Mouse (Mus musculus): ENCODE results near the gene Nfkbie.

Nfkbie gene

GRCm38 (mm10) chr17:45557998-45558862, 2.7 kb downstream of the Nfkbie start:
- no peak for DNase-seq (ENCODE audit: extremely low spot score, low read depth, low spot score)

DNA sequence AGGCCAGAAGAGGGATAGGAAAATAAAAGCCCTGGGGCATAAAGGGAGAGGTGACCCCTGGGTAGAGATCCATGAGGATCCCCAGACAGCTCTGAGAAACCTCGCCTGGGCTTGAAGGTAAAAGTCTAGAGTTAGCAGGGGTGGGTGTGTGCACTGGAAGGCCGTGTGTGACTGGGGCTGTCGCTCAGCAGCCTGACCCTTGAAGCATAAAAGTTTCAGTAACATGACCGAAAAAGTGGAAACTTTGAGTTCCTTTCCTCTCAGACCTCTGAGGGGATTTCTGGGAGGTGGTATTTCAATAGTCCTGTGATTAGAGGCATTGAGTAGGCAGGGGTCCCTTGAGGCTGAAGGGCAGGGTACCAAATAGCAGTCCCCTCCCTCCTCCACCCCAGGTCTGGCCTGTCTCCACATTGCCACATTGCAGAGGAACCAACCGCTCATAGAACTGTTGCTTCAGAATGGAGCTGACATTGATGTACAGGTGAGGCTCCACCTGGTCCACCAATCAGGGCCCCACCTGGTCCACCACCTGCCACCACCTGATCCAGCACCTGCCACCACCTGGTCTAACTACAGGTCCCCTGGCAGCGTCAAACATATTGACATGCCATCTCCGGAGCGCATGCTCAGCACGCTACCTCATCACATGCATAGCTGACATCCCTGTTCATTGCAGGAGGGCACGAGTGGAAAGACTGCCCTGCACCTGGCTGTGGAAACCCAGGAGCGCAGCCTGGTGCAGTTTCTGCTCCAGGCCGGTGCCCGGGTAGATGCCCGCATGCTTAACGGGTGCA, 4.4 kb downstream of the Nfkbie start:
- DNase-seq (ENCODE audit: extremely low spot score, low read depth, low spot score), result no peak

- no peak for DNase-seq (ENCODE audit: extremely low spot score, low read depth, low spot score)
Measured at GRCm38 (mm10) chr17:45563216-45563615, 7.7 kb downstream of the Nfkbie start.

GRCm38 (mm10) chr17:45563655-45564530, 8.4 kb downstream of the Nfkbie start, which contains the start of gene Slc35b2:
Gene Slc35b2 (plus strand): TSS chr17:45563874.
- no peak for DNase-seq (ENCODE audit: extremely low spot score, low read depth, low spot score)

DNA sequence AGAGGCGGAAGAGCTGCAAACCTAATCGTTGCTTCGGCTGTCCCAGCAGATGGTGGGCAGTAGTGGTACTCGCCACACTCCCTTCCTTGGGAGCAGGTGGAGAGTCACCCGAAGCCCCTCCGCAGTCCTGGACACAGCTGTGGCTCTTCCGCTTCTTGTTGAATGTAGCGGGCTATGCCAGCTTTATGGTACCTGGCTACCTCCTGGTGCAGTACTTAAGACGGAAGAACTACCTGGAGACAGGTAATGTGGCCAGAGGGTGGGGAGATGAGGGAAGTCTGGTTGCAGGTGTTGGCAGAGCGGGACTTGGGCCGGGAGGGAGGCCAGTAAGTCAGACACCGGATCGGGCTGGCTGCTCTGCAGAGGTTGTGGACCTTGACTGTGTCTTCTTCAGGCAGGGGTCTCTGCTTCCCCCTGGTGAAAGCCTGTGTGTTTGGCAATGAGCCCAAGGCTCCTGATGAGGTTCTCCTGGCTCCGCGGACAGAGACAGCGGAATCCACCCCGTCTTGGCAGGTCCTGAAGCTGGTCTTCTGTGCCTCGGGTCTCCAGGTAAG, 9.1 kb downstream of the Nfkbie start:
- DNase-seq (ENCODE audit: extremely low spot score, low read depth, low spot score), result no peak

DNA sequence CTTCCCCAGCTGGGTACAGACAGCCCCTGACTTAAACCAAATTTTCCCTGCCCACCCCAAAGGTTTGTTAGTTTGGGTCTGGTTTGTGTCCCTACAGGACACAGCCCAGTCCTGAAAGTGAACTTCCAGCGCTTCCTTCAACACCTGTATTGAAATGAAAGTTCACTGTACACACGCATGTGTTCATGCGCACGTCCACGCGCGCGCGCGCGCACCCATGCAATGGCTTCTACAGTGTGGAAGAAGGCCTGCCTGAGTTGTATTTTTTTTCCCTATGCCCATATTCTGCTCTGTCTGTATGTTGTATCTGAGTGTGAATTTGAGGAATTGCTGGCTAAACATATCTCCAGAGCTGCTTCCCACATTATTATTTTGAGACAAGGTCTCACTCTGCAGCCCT, 9.6 kb downstream of the Nfkbie start:
- DNase-seq (ENCODE audit: extremely low spot score, low read depth, low spot score), result no peak

- no peak for DNase-seq (ENCODE audit: extremely low spot score, low read depth, low spot score)
Measured at GRCm38 (mm10) chr17:45566031-45566359, 10.5 kb downstream of the Nfkbie start.

- no peak for DNase-seq (ENCODE audit: extremely low spot score, low read depth, low spot score)
Measured at GRCm38 (mm10) chr17:45566360-45567161, 11.1 kb downstream of the Nfkbie start.

DNA sequence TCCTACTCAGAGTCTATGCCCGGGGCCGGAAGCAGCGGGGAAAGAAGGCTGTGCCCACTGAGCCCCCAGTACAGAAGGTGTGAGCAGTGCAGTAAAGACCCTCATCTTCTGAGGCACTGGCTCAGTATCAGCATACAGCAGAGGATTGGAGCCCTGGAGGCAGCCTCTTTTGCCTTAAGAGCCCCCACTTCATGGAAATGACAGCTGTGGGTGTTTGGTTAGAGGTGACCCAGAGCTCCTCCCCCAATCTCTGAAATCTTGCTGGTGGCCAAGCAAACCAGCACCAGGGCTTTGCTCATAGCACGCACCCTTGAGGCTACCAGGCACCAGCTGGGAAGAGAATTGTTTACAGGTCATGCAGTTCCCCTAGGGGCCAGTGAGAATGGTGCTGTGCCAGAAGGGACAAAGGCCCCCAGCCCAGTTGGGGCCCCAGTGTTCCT, 11.7 kb downstream of the Nfkbie start:
- DNase-seq (ENCODE audit: extremely low spot score, low read depth, low spot score), result no peak

DNA sequence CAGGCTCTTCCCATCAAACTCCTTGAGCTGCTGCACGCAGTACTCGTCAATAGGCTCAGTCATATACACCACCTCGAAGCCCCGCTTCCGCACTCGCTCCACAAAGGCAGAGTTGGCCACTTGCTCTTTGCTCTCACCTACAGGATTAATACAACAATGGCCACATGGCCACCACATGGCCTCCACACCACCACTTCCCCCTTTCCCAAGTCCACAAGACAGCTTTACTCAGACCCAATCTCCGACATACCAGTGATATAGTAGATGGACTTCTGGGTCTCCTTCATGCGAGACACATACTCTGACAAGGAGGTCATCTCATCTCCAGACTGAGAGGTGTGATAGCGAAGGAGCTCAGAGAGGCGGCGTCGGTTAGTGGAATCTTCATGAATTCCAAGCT, 13.5 kb downstream of the Nfkbie start:
- DNase-seq (ENCODE audit: extremely low spot score, low read depth, low spot score), result no peak

- no peak for DNase-seq (ENCODE audit: extremely low spot score, low read depth, low spot score)
Measured at GRCm38 (mm10) chr17:45569999-45570398, 14.5 kb downstream of the Nfkbie start.

DNA sequence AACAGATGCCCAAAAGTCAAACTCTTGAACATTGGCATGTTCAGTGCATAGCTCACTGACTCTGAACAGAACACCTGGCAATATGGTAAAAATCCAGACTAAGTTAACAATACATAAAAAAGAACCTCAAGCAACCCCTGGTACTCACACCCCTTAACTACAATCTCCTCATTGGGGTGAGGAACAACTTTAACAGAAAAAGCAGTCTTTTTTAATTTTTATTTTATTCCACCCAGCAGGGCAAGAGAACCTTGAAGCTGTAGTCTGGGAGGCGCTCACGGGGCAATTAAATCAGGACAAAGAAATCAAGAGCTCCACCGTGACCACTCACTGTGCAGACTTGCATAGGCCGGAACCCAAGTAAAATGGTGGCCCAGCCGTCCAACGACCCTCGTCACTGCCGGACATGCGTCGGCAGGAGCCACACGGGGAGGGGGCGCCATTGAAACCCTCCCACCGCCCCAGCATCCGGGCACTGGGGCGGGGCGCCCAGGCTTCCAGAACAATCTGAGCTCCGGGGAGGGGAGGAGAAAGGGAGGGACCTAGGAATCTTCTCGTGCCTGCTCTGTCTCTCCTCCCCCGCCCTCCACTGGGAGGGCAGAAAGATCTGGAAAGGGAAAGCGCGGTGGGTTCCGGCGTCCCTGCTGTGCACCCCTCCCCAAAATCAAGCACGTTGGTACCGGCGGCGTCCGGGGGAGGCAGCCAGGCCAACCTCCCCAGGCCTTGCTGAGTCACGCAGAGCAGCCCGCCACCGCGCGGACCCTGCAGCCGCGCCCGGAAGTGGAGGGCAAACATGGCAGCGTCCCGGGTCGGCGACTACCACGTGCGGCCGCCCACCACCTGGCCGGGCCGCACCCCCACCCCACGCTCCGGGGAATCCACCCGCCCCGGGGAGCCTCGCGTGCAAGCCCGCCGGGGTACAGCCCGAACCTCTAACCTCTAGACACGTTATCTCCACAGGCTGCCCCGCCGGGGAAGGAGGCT, 16.9 kb downstream of the Nfkbie start:
- DNase-seq (ENCODE audit: extremely low spot score, low read depth, low spot score), result no peak

GRCm38 (mm10) chr17:45573087-45573779, 17.7 kb downstream of the Nfkbie start, which contains the start of gene Hsp90ab1:
Gene Hsp90ab1 (minus strand): TSS chr17:45573271.
- DNase-seq (ENCODE audit: extremely low spot score, low read depth, low spot score), result peak; percentile 80

GRCm38 (mm10) chr17:45573780-45574123, 18.2 kb downstream of the Nfkbie start:
- no peak for DNase-seq (ENCODE audit: extremely low spot score, low read depth, low spot score)

GRCm38 (mm10) chr17:45574129-45574761, 18.7 kb downstream of the Nfkbie start:
- no peak for DNase-seq (ENCODE audit: extremely low spot score, low read depth, low spot score)

DNA sequence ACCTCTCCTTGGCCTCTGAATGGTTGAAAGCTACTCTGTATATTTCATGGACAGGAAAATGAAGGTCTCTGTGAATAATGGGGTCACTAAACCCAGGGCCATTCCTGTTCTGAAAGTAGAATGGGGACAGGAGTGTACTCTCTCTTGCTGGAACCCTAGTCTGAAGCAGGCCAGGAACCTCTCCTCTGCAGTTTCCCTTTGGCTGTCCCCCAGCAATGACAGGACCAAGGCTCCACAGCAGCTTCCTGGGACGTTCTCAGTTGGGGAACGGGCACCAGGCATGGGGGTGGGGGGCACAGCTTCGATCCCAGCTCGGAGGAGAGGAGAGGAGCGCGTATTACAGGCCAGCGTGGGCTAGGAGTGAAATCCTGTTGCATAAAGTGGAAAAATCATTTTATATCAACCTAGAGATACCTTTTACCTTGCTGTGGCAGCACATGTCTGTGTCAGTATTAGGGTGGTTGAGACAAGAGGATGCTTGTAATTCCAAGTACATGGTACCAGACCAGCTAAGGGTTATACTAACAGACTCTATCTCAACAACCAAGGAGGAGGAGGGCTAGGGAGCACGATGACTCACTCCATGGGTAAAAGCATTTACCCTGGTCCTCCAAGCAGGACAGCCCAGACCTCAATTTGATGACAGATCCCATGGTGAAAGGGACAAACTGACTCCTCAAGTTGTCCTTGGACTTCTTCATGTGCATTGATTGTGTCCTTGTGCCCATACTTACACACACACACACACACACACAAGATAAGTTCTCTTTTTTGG, 19.8 kb downstream of the Nfkbie start:
- DNase-seq (ENCODE audit: extremely low spot score, low read depth, low spot score), result no peak

DNA sequence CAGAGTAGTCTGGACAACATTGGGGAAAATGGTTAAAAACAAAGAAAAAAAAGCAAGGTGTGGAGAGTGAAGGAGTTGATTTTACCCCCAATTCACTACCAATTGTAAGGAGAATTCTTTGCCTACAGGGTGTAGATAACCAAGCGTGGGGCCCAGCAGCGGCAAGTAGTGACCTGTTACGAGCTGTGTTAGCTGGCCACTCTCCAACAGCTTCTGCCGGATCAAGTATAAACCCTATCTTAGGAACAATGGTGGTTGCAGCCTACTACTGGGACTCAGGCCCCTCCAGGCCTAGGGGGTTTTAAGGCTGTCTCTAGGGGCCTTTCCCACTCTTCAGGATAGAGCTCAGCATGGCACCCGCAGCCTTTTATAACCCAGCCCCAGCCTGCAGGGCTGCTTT, 22.7 kb downstream of the Nfkbie start:
- no peak for DNase-seq (ENCODE audit: extremely low spot score, low read depth, low spot score)
